In genomic region chr10:29534830-29535227, GRCm38 (mm10) we compare ENCODE assay signal across 8 mouse cellular contexts. TPM values are rescaled to one million over a fixed set of nuclear protein-coding genes. Genes with fewer than 3 reads are reported as not detected.
DNase-seq lines count a peak whose midpoint lies in the region; ATAC-seq and TF ChIP-seq lines count a peak whose summit lies in the region.

No protein-coding gene starts in this region.

- H3K36me3 ChIP-seq in neural tube, embryonic 11.5 days (ENCODE audit: control insufficient read depth, insufficient read depth, low read length), result no peaks in the 10 kb centered on the region
- no peaks in the 10 kb centered on the region for H3K36me3 ChIP-seq in liver, embryonic 14.5 days (replicated peaks; ENCODE audit: control insufficient read depth, insufficient read depth, low read depth)

- H3K4me2 ChIP-seq in neural tube, embryonic 11.5 days (ENCODE audit: low read depth), result peak overlapping the region; percentile 94
- peak overlapping the region; percentile 56 for H3K4me2 ChIP-seq in liver, embryonic 14.5 days (ENCODE audit: low read depth)

- peak; percentile 8 to 12 for DNase-seq in cerebellum, adult 2 months
- DNase-seq in cerebellum, postnatal 4 days (ENCODE audit: low spot score in 2 of 2), result no peak
- no peak for DNase-seq in neural tube, embryonic 11.5 days (ENCODE audit: low spot score)
- DNase-seq in neural tube, embryonic 10.5 days (ENCODE audit: extremely low spot score, low spot score), result no peak
- no peak for DNase-seq in liver, embryonic 14.5 days (ENCODE audit: low read depth in 3 of 3, low spot score in 3 of 3)
- no peak for DNase-seq in frontal cortex, postnatal 25 days (ENCODE audit: low spot score in 2 of 2)
- DNase-seq in ovary, postnatal 10 days (ENCODE audit: low spot score), result no peak
- DNase-seq in lung, postnatal 4 days, result no peak

- no peaks in the 10 kb centered on the region for H3K27me3 ChIP-seq in cerebellum, adult 2 months (ENCODE audit: control insufficient read depth, insufficient read depth, low read length)
- peaks cover 10% of the 10 kb centered on the region for H3K27me3 ChIP-seq in neural tube, embryonic 11.5 days (ENCODE audit: control insufficient read depth, insufficient read depth, low read length)
- H3K27me3 ChIP-seq in liver, embryonic 14.5 days (ENCODE audit: control insufficient read depth, insufficient read depth, low read length), result peaks cover 39% of the 10 kb centered on the region

- H3K4me3 ChIP-seq in cerebellum, adult 2 months (replicated peaks; ENCODE audit: insufficient read depth, low read depth, low read length), result peak overlapping the region; percentile 61
- peak overlapping the region; percentile 45 for H3K4me3 ChIP-seq in neural tube, embryonic 11.5 days (ENCODE audit: low read depth, low read length)
- H3K4me3 ChIP-seq in liver, embryonic 14.5 days (ENCODE audit: insufficient read depth in 1 of 2, low read depth in 2 of 2, low read length in 2 of 2), result peak overlapping the region; percentile 37 to 46

- H3K27ac ChIP-seq in cerebellum, adult 2 months (ENCODE audit: insufficient read depth, low read length), result no peak overlapping the region
- no peak overlapping the region for H3K27ac ChIP-seq in neural tube, embryonic 11.5 days (ENCODE audit: low read depth, low read length)
- H3K27ac ChIP-seq in liver, embryonic 14.5 days, result no peak overlapping the region

- no peak overlapping the region for H3K9ac ChIP-seq in neural tube, embryonic 11.5 days (ENCODE audit: low read length)
- H3K9ac ChIP-seq in liver, embryonic 14.5 days (replicated peaks), result no peak overlapping the region

- no peak for TF ChIP-seq EP300 in liver, embryonic 14.5 days (IDR thresholded peaks at IDR 0.05; ENCODE audit: low read depth)

- WGBS in cerebellum, adult 2 months, result 2% methylated on average over 7 of the region's 7 CpGs
- WGBS in neural tube, embryonic 11.5 days, result 0% methylated on average over 7 of the region's 7 CpGs
- WGBS in liver, embryonic 14.5 days (ENCODE audit: insufficient replicate concordance), result 0% methylated on average over 7 of the region's 7 CpGs

- H3K9me3 ChIP-seq in neural tube, embryonic 11.5 days (ENCODE audit: control insufficient read depth, low read length), result no peaks in the 10 kb centered on the region
- no peaks in the 10 kb centered on the region for H3K9me3 ChIP-seq in liver, embryonic 14.5 days (ENCODE audit: control insufficient read depth, low read length)

- H3K4me1 ChIP-seq in cerebellum, adult 2 months (ENCODE audit: control insufficient read depth, insufficient read depth, low read length), result no peaks in the 10 kb centered on the region
- no peaks in the 10 kb centered on the region for H3K4me1 ChIP-seq in neural tube, embryonic 11.5 days (ENCODE audit: control insufficient read depth, insufficient read depth, low read length)
- H3K4me1 ChIP-seq in liver, embryonic 14.5 days (replicated peaks; ENCODE audit: control insufficient read depth in 2 of 2, insufficient read depth in 2 of 2, low read length in 1 of 2), result no peaks in the 10 kb centered on the region

- TF ChIP-seq POLR2A in cerebellum, adult 2 months (IDR thresholded peaks at IDR 0.05; ENCODE audit: borderline replicate concordance, insufficient read depth, low read length), result no peak

- 0 out of 2 replicates have a peak, but pooled peaks have one; percentile 33 for ATAC-seq in neural tube, embryonic 11.5 days (ENCODE audit: insufficient read depth, low FRiP score, low TSS enrichment)
- no peak for ATAC-seq in liver, embryonic 14.5 days (ENCODE audit: insufficient read depth)

- no peak for TF ChIP-seq CTCF in cerebellum, adult 2 months (IDR thresholded peaks at IDR 0.05; ENCODE audit: borderline replicate concordance, insufficient read depth, low read depth, low read length)
- TF ChIP-seq CTCF in liver, embryonic 14.5 days (IDR thresholded peaks at IDR 0.05; ENCODE audit: low read depth), result no peak

RNA-seq across cellular contexts. Expression of gene Rspo3, which starts 0.8 kb away (rescaled TPM):
- polyA plus RNA-seq in cerebellum, adult 2 months (2012; rRNA removed), result 2.3 and 2.7 TPM in 2 replicates
- 6.9 and 8.3 TPM in 2 replicates for polyA plus RNA-seq in neural tube, embryonic 11.5 days (2014; fragmentation: Nextera tagmentation; extraction: Ambion mirVana)
- polyA plus RNA-seq in liver, embryonic 14.5 days (2012; rRNA removed), result 0.47 and 0.88 TPM in 2 replicates
- polyA plus RNA-seq in liver, embryonic 14.5 days (2014; fragmentation: Nextera tagmentation; extraction: Ambion mirVana), result 1.9 and 2.3 TPM in 2 replicates

Comparison
In these comparisons a context has a peak if more than half of its experiments do, and no peak if none do; other contexts are left out.
1. DNase-seq: peak in cerebellum, adult 2 months (2 of 2); none in cerebellum, postnatal 4 days (0 of 2), neural tube, embryonic 11.5 days (single experiment), neural tube, embryonic 10.5 days (single experiment), liver, embryonic 14.5 days (0 of 3), frontal cortex, postnatal 25 days (0 of 2), ovary, postnatal 10 days (single experiment) and lung, postnatal 4 days (0 of 2).
2. Peak in every context shown above with its lines, with median percentiles within 50 percentile points of each other: H3K4me3 ChIP-seq.